Mouse (Mus musculus): ENCODE measurements around the gene Ppdpf.
"Not testable (repeated sequence)": the region's sequence is repeated elsewhere in the genome, so short reads cannot be mapped to it uniquely, and the experiment has no call there.

Gene Ppdpf

GRCm38 (mm10) chr2:181159771-181160170 is 27.3 kb upstream of the Ppdpf start:
- no peak for DNase-seq

- DNase-seq: no peak
Measured at GRCm38 (mm10) chr2:181160821-181161220, 26.2 kb upstream of the Ppdpf start.

GRCm38 (mm10) chr2:181166469-181166868 is 20.6 kb upstream of the Ppdpf start:
- DNase-seq: no peak

GRCm38 (mm10) chr2:181174646-181175045 is 12.4 kb upstream of the Ppdpf start:
- no peak for DNase-seq

- DNase-seq: no peak
Measured at GRCm38 (mm10) chr2:181178015-181178414, 9.0 kb upstream of the Ppdpf start.

GRCm38 (mm10) chr2:181178471-181178870 is 8.6 kb upstream of the Ppdpf start:
- DNase-seq: no peak

- no peak for DNase-seq
Measured at GRCm38 (mm10) chr2:181180898-181181297, 6.1 kb upstream of the Ppdpf start.

GRCm38 (mm10) chr2:181186635-181187034 is 412 bp upstream of the Ppdpf start:
- DNase-seq: peak; percentile 88

- DNase-seq: peak; percentile 24
Measured at GRCm38 (mm10) chr2:181188681-181189080, 1.6 kb downstream of the Ppdpf start.

- DNase-seq: no peak
Measured at GRCm38 (mm10) chr2:181189321-181189720, 2.3 kb downstream of the Ppdpf start.

- DNase-seq: not testable (repeated sequence)
Measured at GRCm38 (mm10) chr2:181191385-181191784, 4.3 kb downstream of the Ppdpf start.

- DNase-seq: no peak
Measured at GRCm38 (mm10) chr2:181191936-181192335, 4.9 kb downstream of the Ppdpf start.

- no peak for DNase-seq
Measured at GRCm38 (mm10) chr2:181193044-181193443, 6.0 kb downstream of the Ppdpf start.

GRCm38 (mm10) chr2:181196628-181197300 is 9.7 kb downstream of the Ppdpf start:
- DNase-seq: no peak

- DNase-seq: no peak
Measured at GRCm38 (mm10) chr2:181201606-181202005, 14.6 kb downstream of the Ppdpf start.

GRCm38 (mm10) chr2:181202422-181202821 is 15.4 kb downstream of the Ppdpf start, which contains the start of gene Ptk6:
Ptk6 (minus strand) TSS chr2:181202789.
- DNase-seq: no peak

- no peak for DNase-seq
Measured at GRCm38 (mm10) chr2:181202886-181203285, 15.8 kb downstream of the Ppdpf start.

GRCm38 (mm10) chr2:181205678-181206077 is 18.6 kb downstream of the Ppdpf start:
- DNase-seq: no peak

GRCm38 (mm10) chr2:181206118-181206517 is 19.1 kb downstream of the Ppdpf start:
- no peak for DNase-seq

- DNase-seq: no peak
Measured at GRCm38 (mm10) chr2:181212389-181213020, 25.5 kb downstream of the Ppdpf start.

GRCm38 (mm10) chr2:181213021-181213445 is 26.0 kb downstream of the Ppdpf start, which contains the start of gene Srms:
Srms (minus strand) TSS chr2:181213185.
- peak; percentile 58 for DNase-seq

- DNase-seq: no peak
Measured at GRCm38 (mm10) chr2:181216037-181216436, 29.0 kb downstream of the Ppdpf start.

GRCm38 (mm10) chr2:181218881-181219485 is 31.9 kb downstream of the Ppdpf start:
- no peak for DNase-seq

All from lung, postnatal 14 days (tissue).